Mouse (Mus musculus) hindbrain, embryonic 14.5 days (tissue): ENCODE results near the gene Itih4. TPM values are rescaled to one million over a fixed set of nuclear protein-coding genes. Genes with fewer than 3 reads are reported as not detected.

Experiments used
- ATAC-seq: fragments of 200-750 bp; cut with Nextera tagmentation; 2 replicates; pipeline ENCODE4 v1.8.0; 2017; ENCODE audit warnings: moderate number of reproducible peaks, mild to moderate bottlenecking, moderate TSS enrichment, moderate library complexity; ENCODE audit not compliant: low FRiP score
- DNase-seq: peaks from one replicate; pipeline ENCODE4 v3.0.0-alpha.2; 2015; ENCODE audit warnings: low spot score
- H3K27ac ChIP-seq: fragments of 300-500 bp; sonication (generic); 2 replicates; pipeline ENCODE4 v1.5.1; 2014; ENCODE audit warnings: mild to moderate bottlenecking, moderate library complexity
- H3K27me3 ChIP-seq: fragments of 300-500 bp; sonication (generic); 2 replicates; pipeline ENCODE4 v1.6.1; 2014; ENCODE audit warnings: mild to moderate bottlenecking, low read length, mixed read lengths; ENCODE audit not compliant: control insufficient read depth, insufficient read depth
- H3K36me3 ChIP-seq: fragments of 300-500 bp; sonication (generic); replicated peaks from 2 replicates; pipeline ENCODE4 v1.6.1; 2014; ENCODE audit not compliant: control insufficient read depth, insufficient read depth
- H3K4me1 ChIP-seq: fragments of 300-500 bp; sonication (generic); replicated peaks from 2 replicates; pipeline ENCODE4 v1.6.1; 2014; ENCODE audit warnings: antibody characterized with exemption, low read length, mixed read lengths; ENCODE audit not compliant: control insufficient read depth, insufficient read depth
- H3K4me2 ChIP-seq: fragments of 300-500 bp; sonication (generic); replicated peaks from 2 replicates; pipeline ENCODE4 v1.6.1; 2014; ENCODE audit warnings: mild to moderate bottlenecking, moderate library complexity
- H3K4me3 ChIP-seq: fragments of 300-500 bp; sonication (generic); replicated peaks from 2 replicates; pipeline ENCODE4 v1.5.1; 2014; ENCODE audit warnings: mild to moderate bottlenecking, low read length
- H3K9ac ChIP-seq: fragments of 300-500 bp; sonication (generic); 2 replicates; pipeline ENCODE4 v1.6.1; 2014
- H3K9me3 ChIP-seq: fragments of 300-500 bp; sonication (generic); 2 replicates; pipeline ENCODE4 v1.6.1; 2016; ENCODE audit warnings: low read length; ENCODE audit not compliant: control insufficient read depth
- WGBS: fragments of 180-500 bp; shearing (Covaris S2); extraction: QIAGEN DNeasy Blood & Tissue Kit; methylation state at CpG from one replicate; pipeline ENCODE4 v1.1.7; 2014; 5-methylcytosine and 5-hydroxymethylcytosine counted together
- polyA plus RNA-seq: library from polyadenylated mRNA; unstranded; fragments of >200 nt; fragmentation: Nextera tagmentation; extraction: Ambion mirVana; gene quantifications from 2 replicates; pipeline ENCODE4 v1.2.1, GENCODE M21; 2014

Gene Itih4
- polyA plus RNA-seq, 1 experiment from 2014 or later: not detected

- Histone ChIP-seq H3K27me3 (no peaks in the 10 kb centered on the region), H3K36me3 (peaks cover 37% of the 10 kb centered on the region), H3K27ac (no peak overlapping the region), H3K9me3 (no peaks in the 10 kb centered on the region), H3K4me2 (no peak overlapping the region), H3K4me3 (no peak overlapping the region), H3K4me1 (no peaks in the 10 kb centered on the region), H3K9ac (no peak overlapping the region)
- WGBS: 87% methylated on average over 10 of the region's 10 CpGs
- ATAC-seq: no peak
- no peak for DNase-seq
Observed at GRCm38 (mm10) chr14:30876451-30876850, 9.8 kb upstream of the Itih4 start.

- Histone ChIP-seq H3K9ac (no peak overlapping the region), H3K27me3 (no peaks in the 10 kb centered on the region), H3K9me3 (no peaks in the 10 kb centered on the region), H3K27ac (no peak overlapping the region), H3K36me3 (peaks cover 33% of the 10 kb centered on the region), H3K4me2 (no peak overlapping the region), H3K4me3 (no peak overlapping the region), H3K4me1 (no peaks in the 10 kb centered on the region)
- DNase-seq: no peak
- 92% methylated on average over 3 of the region's 3 CpGs for WGBS
- no peak for ATAC-seq
Observed at GRCm38 (mm10) chr14:30877827-30878226, 8.4 kb upstream of the Itih4 start.

GRCm38 (mm10) chr14:30878958-30879571 lies 7.2 kb upstream of the Itih4 start, which contains the start of gene Mustn1:
TSS of gene Mustn1 (plus strand) at chr14:30879200.
- Histone ChIP-seq H3K27me3 (no peaks in the 10 kb centered on the region), H3K36me3 (peaks cover 23% of the 10 kb centered on the region), H3K4me1 (no peaks in the 10 kb centered on the region), H3K9ac (no peak within 1 kb of the TSS), H3K27ac (no peak within 1 kb of the TSS), H3K4me3 (no peak within 1 kb of the TSS), H3K4me2 (no peak within 1 kb of the TSS), H3K9me3 (no peaks in the 10 kb centered on the region)
- ATAC-seq: no peak
- WGBS: 73% methylated on average over 11 of the region's 11 CpGs
- no peak for DNase-seq

GRCm38 (mm10) chr14:30879794-30880193 lies 6.5 kb upstream of the Itih4 start:
- no peaks in the 10 kb centered on the region for H3K4me1 ChIP-seq
- no peak for DNase-seq
- H3K36me3 ChIP-seq: peaks cover 18% of the 10 kb centered on the region
- no peak overlapping the region for H3K27ac ChIP-seq
- WGBS: 73% methylated on average over 9 of the region's 9 CpGs
- no peak overlapping the region for H3K4me3 ChIP-seq
- H3K4me2 ChIP-seq: no peak overlapping the region
- no peak for ATAC-seq
- H3K9ac ChIP-seq: no peak overlapping the region
- H3K9me3 ChIP-seq: no peaks in the 10 kb centered on the region
- H3K27me3 ChIP-seq: no peaks in the 10 kb centered on the region

- H3K36me3 ChIP-seq: peaks cover 18% of the 10 kb centered on the region
- no peaks in the 10 kb centered on the region for H3K27me3 ChIP-seq
- H3K4me1 ChIP-seq: no peaks in the 10 kb centered on the region
- no peak overlapping the region for H3K4me3 ChIP-seq
- H3K27ac ChIP-seq: no peak overlapping the region
- DNase-seq (no peak), ATAC-seq (no peak)
- H3K9me3 ChIP-seq: no peaks in the 10 kb centered on the region
- WGBS: 77% methylated on average over 8 of the region's 8 CpGs
- H3K4me2 ChIP-seq: no peak overlapping the region
- no peak overlapping the region for H3K9ac ChIP-seq
Observed at GRCm38 (mm10) chr14:30880251-30880650, 6.0 kb upstream of the Itih4 start.

GRCm38 (mm10) chr14:30880811-30881717 lies 5.2 kb upstream of the Itih4 start:
- no peaks in the 10 kb centered on the region for H3K4me1 ChIP-seq
- DNase-seq (no peak), ATAC-seq (no peak)
- H3K27ac ChIP-seq: no peak overlapping the region
- H3K9me3 ChIP-seq: no peaks in the 10 kb centered on the region
- no peak overlapping the region for H3K4me3 ChIP-seq
- no peaks in the 10 kb centered on the region for H3K27me3 ChIP-seq
- H3K4me2 ChIP-seq: no peak overlapping the region
- peaks cover 10% of the 10 kb centered on the region for H3K36me3 ChIP-seq
- H3K9ac ChIP-seq: no peak overlapping the region
- WGBS: 84% methylated on average over 17 of the region's 17 CpGs

- H3K27me3 ChIP-seq: no peaks in the 10 kb centered on the region
- no peak overlapping the region for H3K4me3 ChIP-seq
- H3K4me1 ChIP-seq: no peaks in the 10 kb centered on the region
- H3K36me3 ChIP-seq: 0 out of 2 replicates have a peak, but pooled peaks cover 4% of the 10 kb centered on the region
- WGBS: 96% methylated on average over 3 of the region's 3 CpGs
- no peak overlapping the region for H3K4me2 ChIP-seq
- DNase-seq: no peak
- H3K9me3 ChIP-seq: no peaks in the 10 kb centered on the region
- H3K9ac ChIP-seq: no peak overlapping the region
- no peak overlapping the region for H3K27ac ChIP-seq
- ATAC-seq: no peak
Observed at GRCm38 (mm10) chr14:30881718-30882108, 4.6 kb upstream of the Itih4 start.

- Histone ChIP-seq H3K4me2 (no peak overlapping the region), H3K4me3 (no peak overlapping the region), H3K36me3 (no peaks in the 10 kb centered on the region), H3K4me1 (no peaks in the 10 kb centered on the region), H3K27ac (no peak overlapping the region), H3K9me3 (no peaks in the 10 kb centered on the region), H3K27me3 (no peaks in the 10 kb centered on the region), H3K9ac (no peak overlapping the region)
- 24% methylated on average over 3 of the region's 3 CpGs for WGBS
- ATAC-seq: no peak
- no peak for DNase-seq
Observed at GRCm38 (mm10) chr14:30885298-30885697, 978 bp upstream of the Itih4 start.

GRCm38 (mm10) chr14:30888271-30888732 lies 2.0 kb downstream of the Itih4 start:
- ATAC-seq (no peak), DNase-seq (peak; percentile 33)
- Histone ChIP-seq H3K27me3 (no peaks in the 10 kb centered on the region), H3K4me2 (no peak overlapping the region), H3K9me3 (no peaks in the 10 kb centered on the region), H3K36me3 (no peaks in the 10 kb centered on the region), H3K4me1 (no peaks in the 10 kb centered on the region), H3K27ac (no peak overlapping the region), H3K9ac (no peak overlapping the region), H3K4me3 (no peak overlapping the region)
- 19% methylated on average over 9 of the region's 9 CpGs for WGBS
